Mouse (Mus musculus): ENCODE measurements around the gene Slc13a5. TPM values are rescaled to one million over a fixed set of nuclear protein-coding genes. Genes with fewer than 3 reads are reported as not detected.

Slc13a5 gene
- polyA plus RNA-seq, 1 experiment from 2014 or later = 0.14 TPM

- H3K4me1 ChIP-seq = peaks cover 5% of the 10 kb centered on the region; the same call in 1 of the 2 replicates
- 57% methylated on average over 8 of the region's 8 CpGs for WGBS
- DNase-seq (ENCODE audit: low spot score) = peak; percentile 16
- H3K27me3 ChIP-seq (replicated peaks; ENCODE audit: low read depth, poor library complexity, severe bottlenecking) = no peaks in the 10 kb centered on the region
- H3K9me3 ChIP-seq = no peaks in the 10 kb centered on the region
- H3K36me3 ChIP-seq (replicated peaks) = no peaks in the 10 kb centered on the region
- H3K4me3 ChIP-seq = no peak overlapping the region
- no peak overlapping the region for H3K27ac ChIP-seq (replicated peaks)
Observed at GRCm38 (mm10) chr11:72245196-72245753, 21.7 kb downstream of the Slc13a5 start.

GRCm38 (mm10) chr11:72240062-72240860 lies 26.8 kb downstream of the Slc13a5 start:
- Histone ChIP-seq H3K9me3 (no peaks in the 10 kb centered on the region), H3K27me3 (replicated peaks; ENCODE audit: low read depth, poor library complexity, severe bottlenecking) (no peaks in the 10 kb centered on the region), H3K4me1 (peaks cover 3% of the 10 kb centered on the region; the same call in 1 of the 2 replicates), H3K4me3 (no peak overlapping the region), H3K27ac (replicated peaks) (no peak overlapping the region), H3K36me3 (replicated peaks) (no peaks in the 10 kb centered on the region)
- no peak for DNase-seq (ENCODE audit: low spot score)
- WGBS = 73% methylated on average over 4 of the region's 4 CpGs

DNA sequence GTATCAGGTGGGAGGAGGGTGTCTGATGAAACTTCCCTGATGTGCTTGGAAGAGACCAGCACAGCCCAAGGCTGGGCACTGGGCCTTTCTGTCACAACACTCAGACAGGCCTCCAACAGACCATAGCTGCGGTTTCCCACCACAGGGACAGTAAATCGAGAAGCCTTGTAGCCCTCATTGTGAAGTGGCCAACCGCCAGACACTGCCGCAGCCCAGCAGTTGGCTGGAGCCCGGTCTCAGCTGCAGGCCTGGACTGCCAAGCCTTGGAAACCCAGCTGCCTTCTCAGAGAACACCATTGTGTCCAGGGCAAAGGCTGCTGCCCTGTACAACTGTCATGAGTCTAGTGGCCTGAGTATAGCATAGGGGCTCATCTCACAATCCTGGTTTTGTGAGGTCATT lies 33.0 kb downstream of the Slc13a5 start:
- H3K27me3 ChIP-seq (replicated peaks; ENCODE audit: low read depth, poor library complexity, severe bottlenecking) = no peaks in the 10 kb centered on the region
- 84% methylated on average over 5 of the region's 5 CpGs for WGBS
- H3K4me1 ChIP-seq = no peaks in the 10 kb centered on the region
- H3K36me3 ChIP-seq (replicated peaks) = no peaks in the 10 kb centered on the region
- H3K9me3 ChIP-seq = no peaks in the 10 kb centered on the region
- H3K27ac ChIP-seq (replicated peaks) = no peak overlapping the region
- H3K4me3 ChIP-seq = no peak overlapping the region
- no peak for DNase-seq (ENCODE audit: low spot score)

GRCm38 (mm10) chr11:72232991-72233390 lies 34.0 kb downstream of the Slc13a5 start:
- peaks cover 4% of the 10 kb centered on the region; the same call in 1 of the 2 replicates for H3K27me3 ChIP-seq (replicated peaks; ENCODE audit: low read depth, poor library complexity, severe bottlenecking)
- H3K27ac ChIP-seq (replicated peaks) = no peak overlapping the region
- H3K36me3 ChIP-seq (replicated peaks) = no peaks in the 10 kb centered on the region
- DNase-seq (ENCODE audit: low spot score) = no peak
- H3K4me1 ChIP-seq = no peaks in the 10 kb centered on the region
- H3K4me3 ChIP-seq = no peak overlapping the region
- H3K9me3 ChIP-seq = no peaks in the 10 kb centered on the region
- 61% methylated on average over 1 of the region's 1 CpGs for WGBS

DNA sequence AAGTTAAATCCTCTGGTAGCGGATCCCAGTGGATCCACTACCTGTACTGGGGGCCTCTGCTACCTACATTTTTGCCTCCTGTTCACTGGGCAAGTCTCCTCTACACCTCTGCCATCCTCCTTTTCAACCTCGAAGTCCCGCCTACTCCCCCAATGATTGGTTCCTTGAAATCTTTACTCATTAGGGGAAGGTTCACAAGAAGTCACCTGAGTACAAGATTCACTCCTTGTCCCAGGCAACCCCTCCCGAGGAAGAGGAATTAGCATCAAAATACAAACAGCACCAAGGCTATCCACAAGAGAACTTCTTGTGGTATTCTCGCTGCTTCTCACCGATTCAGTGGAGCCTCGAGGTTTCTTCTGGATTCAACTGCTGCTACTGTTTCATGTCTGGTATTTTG lies 35.0 kb downstream of the Slc13a5 start:
- H3K9me3 ChIP-seq = no peaks in the 10 kb centered on the region
- H3K36me3 ChIP-seq (replicated peaks) = no peaks in the 10 kb centered on the region
- DNase-seq (ENCODE audit: low spot score) = no peak
- H3K27ac ChIP-seq (replicated peaks) = no peak overlapping the region
- peaks cover 4% of the 10 kb centered on the region; the same call in 1 of the 2 replicates for H3K27me3 ChIP-seq (replicated peaks; ENCODE audit: low read depth, poor library complexity, severe bottlenecking)
- no peaks in the 10 kb centered on the region for H3K4me1 ChIP-seq
- H3K4me3 ChIP-seq = no peak overlapping the region
- WGBS = 84% methylated on average over 7 of the region's 7 CpGs

DNA sequence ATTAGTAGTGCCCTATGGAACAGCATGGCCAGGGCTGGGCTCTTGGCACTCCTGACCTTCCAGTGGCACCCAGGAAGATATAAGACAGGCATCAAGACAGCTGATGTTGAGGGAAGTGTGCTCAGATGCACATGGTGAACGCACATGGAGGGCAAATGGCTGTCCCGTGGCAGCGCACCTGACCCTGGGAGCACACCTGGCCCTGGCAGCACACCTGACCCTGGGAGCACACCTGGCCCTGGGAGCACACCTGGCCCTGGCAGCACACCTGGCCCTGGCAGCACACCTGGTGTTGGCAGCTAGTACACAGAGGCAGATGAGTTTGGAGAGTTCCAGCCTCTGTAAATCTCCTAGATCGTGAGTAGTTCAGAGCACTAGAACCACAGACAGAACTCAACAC lies 38.5 kb downstream of the Slc13a5 start:
- no peak for DNase-seq (ENCODE audit: low spot score)
- Histone ChIP-seq H3K4me1 (peaks cover 8% of the 10 kb centered on the region), H3K27me3 (replicated peaks; ENCODE audit: low read depth, poor library complexity, severe bottlenecking) (peaks cover 4% of the 10 kb centered on the region; the same call in 1 of the 2 replicates), H3K4me3 (no peak overlapping the region), H3K9me3 (no peaks in the 10 kb centered on the region), H3K27ac (replicated peaks) (no peak overlapping the region), H3K36me3 (replicated peaks) (no peaks in the 10 kb centered on the region)
- 92% methylated on average over 4 of the region's 4 CpGs for WGBS

DNA sequence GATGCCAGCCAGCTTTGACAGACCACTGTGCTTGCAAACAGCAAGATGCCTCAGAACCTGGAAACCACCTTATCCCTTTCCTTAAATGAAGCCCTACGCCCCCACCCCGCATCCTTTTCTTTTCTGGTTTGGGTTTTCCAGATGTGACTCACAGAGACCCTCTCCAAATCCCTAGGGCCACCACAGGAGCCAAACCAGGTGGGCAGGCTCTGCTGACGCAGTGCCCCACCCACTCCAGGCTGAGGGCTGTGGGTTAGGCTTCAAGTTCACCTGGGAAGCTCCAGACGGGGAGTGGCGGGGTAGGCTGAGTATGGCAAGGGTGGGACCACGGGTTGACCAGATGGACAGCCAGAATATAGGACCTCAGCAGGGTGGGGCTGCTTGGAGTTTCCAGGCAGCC lies 40.1 kb downstream of the Slc13a5 start:
- no peaks in the 10 kb centered on the region for H3K9me3 ChIP-seq
- no peak overlapping the region for H3K4me3 ChIP-seq
- no peak for DNase-seq (ENCODE audit: low spot score)
- WGBS = 83% methylated on average over 6 of the region's 6 CpGs
- H3K36me3 ChIP-seq (replicated peaks) = no peaks in the 10 kb centered on the region
- peaks cover 4% of the 10 kb centered on the region; the same call in 1 of the 2 replicates for H3K27me3 ChIP-seq (replicated peaks; ENCODE audit: low read depth, poor library complexity, severe bottlenecking)
- H3K4me1 ChIP-seq = peaks cover 8% of the 10 kb centered on the region
- no peak overlapping the region; the same call in 1 of the 2 replicates for H3K27ac ChIP-seq (replicated peaks)

DNA sequence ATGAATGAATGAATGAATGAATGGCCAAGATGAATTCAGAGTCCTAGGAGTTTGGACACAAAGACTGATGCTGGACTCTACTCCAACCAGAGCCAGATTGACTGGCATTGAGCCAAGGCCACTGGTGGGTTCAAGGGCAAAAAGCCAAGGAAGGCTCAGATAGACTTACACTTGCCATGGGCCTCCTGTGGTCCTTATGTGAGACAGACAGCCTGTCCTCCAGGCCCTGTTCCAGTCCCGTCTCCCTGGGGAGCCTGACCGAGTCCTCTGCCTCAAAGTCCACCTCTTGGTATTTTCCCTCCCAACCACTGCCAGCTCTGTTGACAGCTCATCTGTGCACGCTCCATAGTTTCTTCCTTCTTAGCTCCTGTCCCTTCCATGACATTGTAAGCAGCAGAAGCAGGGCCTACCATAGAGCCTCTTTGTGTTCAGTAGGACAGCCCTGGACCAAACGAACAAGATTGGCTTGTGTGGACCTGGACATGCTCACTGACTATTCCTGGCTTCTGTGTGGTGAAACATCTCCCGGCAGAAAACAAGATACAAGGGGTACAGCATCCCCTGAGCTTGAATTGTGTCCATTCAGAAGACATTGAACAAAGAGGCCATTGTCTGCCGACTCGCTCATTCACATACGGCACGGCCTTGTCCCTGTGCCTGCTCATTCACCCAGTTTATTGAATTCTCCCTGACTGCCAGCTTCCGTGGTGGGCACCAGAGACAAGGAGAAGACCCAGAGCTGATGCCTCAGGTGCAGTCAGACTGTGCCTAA lies 40.8 kb downstream of the Slc13a5 start:
- Histone ChIP-seq H3K36me3 (replicated peaks) (no peaks in the 10 kb centered on the region), H3K4me1 (peaks cover 8% of the 10 kb centered on the region), H3K27me3 (replicated peaks; ENCODE audit: low read depth, poor library complexity, severe bottlenecking) (peaks cover 4% of the 10 kb centered on the region; the same call in 1 of the 2 replicates), H3K9me3 (no peaks in the 10 kb centered on the region), H3K4me3 (no peak overlapping the region), H3K27ac (replicated peaks) (no peak overlapping the region; the same call in 1 of the 2 replicates)
- no peak for DNase-seq (ENCODE audit: low spot score)
- WGBS = 42% methylated on average over 10 of the region's 10 CpGs

DNA sequence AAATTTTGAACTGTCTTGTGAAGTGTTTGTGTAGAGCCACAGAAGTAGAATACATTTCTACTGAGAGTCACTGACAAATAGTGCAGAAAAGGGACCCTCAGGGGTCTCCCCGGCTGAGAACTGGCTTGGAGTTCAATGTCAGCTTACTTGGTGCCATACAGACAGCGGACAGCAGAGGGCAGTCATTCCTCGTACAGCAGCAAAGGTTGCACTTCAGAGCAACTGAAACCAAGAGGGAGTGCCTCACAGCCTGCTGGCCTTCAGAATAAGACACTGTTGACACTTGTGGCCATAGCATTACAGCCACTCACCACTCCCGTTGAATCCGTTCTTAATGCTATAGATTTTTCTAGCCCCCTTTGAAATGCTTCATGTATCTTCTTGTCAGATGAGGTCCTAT lies 42.2 kb downstream of the Slc13a5 start:
- DNase-seq (ENCODE audit: low spot score) = peak; percentile 72
- H3K27me3 ChIP-seq (replicated peaks; ENCODE audit: low read depth, poor library complexity, severe bottlenecking) = peaks cover 4% of the 10 kb centered on the region; the same call in 1 of the 2 replicates
- H3K36me3 ChIP-seq (replicated peaks) = no peaks in the 10 kb centered on the region
- H3K27ac ChIP-seq (replicated peaks) = no peak overlapping the region
- no peak overlapping the region for H3K4me3 ChIP-seq
- no peaks in the 10 kb centered on the region for H3K9me3 ChIP-seq
- 17% methylated on average over 5 of the region's 5 CpGs for WGBS
- peaks cover 8% of the 10 kb centered on the region for H3K4me1 ChIP-seq

GRCm38 (mm10) chr11:72223414-72223813 lies 43.6 kb downstream of the Slc13a5 start:
- Histone ChIP-seq H3K27me3 (replicated peaks; ENCODE audit: low read depth, poor library complexity, severe bottlenecking) (peaks cover 1% of the 10 kb centered on the region; the same call in 1 of the 2 replicates), H3K4me1 (peaks cover 8% of the 10 kb centered on the region), H3K36me3 (replicated peaks) (peaks cover 3% of the 10 kb centered on the region; the same call in 1 of the 2 replicates), H3K4me3 (no peak overlapping the region), H3K27ac (replicated peaks) (no peak overlapping the region), H3K9me3 (no peaks in the 10 kb centered on the region)
- 85% methylated on average over 4 of the region's 4 CpGs for WGBS
- no peak for DNase-seq (ENCODE audit: low spot score)

DNA sequence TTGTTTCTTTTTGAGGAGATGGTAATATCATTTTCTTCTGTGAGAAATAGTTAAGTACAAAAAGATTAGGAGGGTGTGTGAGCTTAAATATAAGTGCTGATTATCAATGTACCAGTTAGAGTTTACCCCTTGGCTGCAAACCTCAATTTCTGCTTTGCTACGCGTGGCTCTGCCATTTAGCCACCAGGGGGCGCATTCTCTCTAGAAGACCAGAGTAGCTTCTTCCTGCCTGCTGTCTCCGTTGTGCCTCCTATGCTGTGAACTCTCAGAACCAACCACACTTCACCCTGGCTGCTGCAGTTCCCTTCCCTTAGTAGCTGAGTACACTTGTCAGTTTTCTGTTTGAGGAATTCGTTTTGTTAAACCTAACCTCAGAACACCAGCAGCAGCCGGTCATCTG lies 45.7 kb downstream of the Slc13a5 start:
- no peak overlapping the region for H3K27ac ChIP-seq (replicated peaks)
- H3K9me3 ChIP-seq = no peaks in the 10 kb centered on the region
- peaks cover 7% of the 10 kb centered on the region for H3K4me1 ChIP-seq
- WGBS = 15% methylated on average over 6 of the region's 6 CpGs
- H3K36me3 ChIP-seq (replicated peaks) = peaks cover 3% of the 10 kb centered on the region; the same call in 1 of the 2 replicates
- no peak overlapping the region for H3K4me3 ChIP-seq
- H3K27me3 ChIP-seq (replicated peaks; ENCODE audit: low read depth, poor library complexity, severe bottlenecking) = no peaks in the 10 kb centered on the region
- DNase-seq (ENCODE audit: low spot score) = peak; percentile 77

- WGBS = 84% methylated on average over 5 of the region's 5 CpGs
- no peak for DNase-seq (ENCODE audit: low spot score)
- no peaks in the 10 kb centered on the region for H3K9me3 ChIP-seq
- H3K36me3 ChIP-seq (replicated peaks) = peaks cover 10% of the 10 kb centered on the region
- H3K27me3 ChIP-seq (replicated peaks; ENCODE audit: low read depth, poor library complexity, severe bottlenecking) = no peaks in the 10 kb centered on the region
- H3K4me1 ChIP-seq = peaks cover 16% of the 10 kb centered on the region
- no peak overlapping the region for H3K4me3 ChIP-seq
- no peak overlapping the region for H3K27ac ChIP-seq (replicated peaks)
Observed at GRCm38 (mm10) chr11:72217116-72217515, 49.9 kb downstream of the Slc13a5 start.

Measured in embryonic facial prominence, embryonic 10.5 days (tissue).